In genomic region chr14:31957211-31957638, GRCm38 (mm10) we compare ENCODE assay signal across 16 mouse cellular contexts.
DNase-seq lines count a peak whose midpoint lies in the region; ATAC-seq lines count a peak whose summit lies in the region.
"Had no signal": no experiment of that assay in that cellular context is flagged by ENCODE, and none has a peak within 500 bp of the region (broad histone marks: within the 10 kb centered on the region; RNA-seq: fewer than 3 reads in every experiment).

No protein-coding gene starts in this region.

- no peaks in the 10 kb centered on the region for H3K27me3 ChIP-seq in kidney, embryonic 14.5 days (ENCODE audit: control insufficient read depth, insufficient read depth, low read length)
- H3K27me3 ChIP-seq: CH12.LX; forebrain, embryonic 13.5 days; heart, embryonic 15.5 days; midbrain, embryonic 13.5 days had no signal

- H3K27ac ChIP-seq in kidney, embryonic 14.5 days (ENCODE audit: low read depth, low read length) = no peak overlapping the region
- H3K27ac ChIP-seq: forebrain, embryonic 13.5 days; heart, embryonic 15.5 days; kidney, postnatal 0 days; midbrain, embryonic 13.5 days had no signal

- DNase-seq in adrenal gland, adult (ENCODE audit: inconsistent age in 2 of 2, low spot score in 1 of 2) = peak; percentile 36 to 72
- no peak for DNase-seq in adrenal gland, postnatal 25 days
- peak; percentile 40 for DNase-seq in kidney, adult 11 months
- DNase-seq in lung, postnatal 36 days = peak; percentile 51
- no peak for DNase-seq in lung, postnatal 14 days
- DNase-seq in kidney, postnatal 25 days = peak; percentile 31 to 67
- no peak for DNase-seq in natural killer cell, adult 2 months (ENCODE audit: low spot score in 2 of 2)
- DNase-seq: cerebellum, adult 9-10 months had no signal

- no peak overlapping the region for H3K9ac ChIP-seq in kidney, embryonic 14.5 days (ENCODE audit: low read depth, low read length)
- H3K9ac ChIP-seq: forebrain, embryonic 13.5 days; heart, embryonic 15.5 days; midbrain, embryonic 13.5 days had no signal

- no peak overlapping the region for H3K4me3 ChIP-seq in kidney, embryonic 14.5 days (ENCODE audit: low read length)
- H3K4me3 ChIP-seq: forebrain, embryonic 13.5 days; heart, embryonic 15.5 days; midbrain, embryonic 13.5 days had no signal

- WGBS in kidney, embryonic 14.5 days = 88% methylated on average over 10 of the region's 10 CpGs

- ATAC-seq in kidney, embryonic 14.5 days (ENCODE audit: low FRiP score, low TSS enrichment) = no peak
- ATAC-seq: forebrain, embryonic 13.5 days; hindbrain, embryonic 16.5 days; midbrain, embryonic 13.5 days had no signal

- no peaks in the 10 kb centered on the region for H3K4me1 ChIP-seq in kidney, embryonic 14.5 days (ENCODE audit: control insufficient read depth, insufficient read depth, low read length)
- H3K4me1 ChIP-seq: forebrain, embryonic 13.5 days; heart, embryonic 15.5 days; midbrain, embryonic 13.5 days had no signal

- no peaks in the 10 kb centered on the region for H3K9me3 ChIP-seq in kidney, embryonic 14.5 days (ENCODE audit: control insufficient read depth, low read length)
- H3K9me3 ChIP-seq: forebrain, embryonic 13.5 days; heart, embryonic 15.5 days; midbrain, embryonic 13.5 days had no signal

- H3K4me2 ChIP-seq in kidney, embryonic 14.5 days (replicated peaks; ENCODE audit: low read depth, low read length) = no peak overlapping the region
- H3K4me2 ChIP-seq: forebrain, embryonic 13.5 days; heart, embryonic 15.5 days; liver, embryonic 11.5 days; midbrain, embryonic 13.5 days had no signal

- H3K36me3 ChIP-seq in kidney, embryonic 14.5 days (ENCODE audit: control insufficient read depth, insufficient read depth, low read length) = no peaks in the 10 kb centered on the region
- H3K36me3 ChIP-seq: heart, embryonic 15.5 days; midbrain, embryonic 13.5 days had no signal

Comparison
In these comparisons a context has a peak if more than half of its experiments do, and no peak if none do; other contexts are left out.
1. DNase-seq: peak in adrenal gland, adult (2 of 2), kidney, adult 11 months (single experiment), lung, postnatal 36 days (single experiment) and kidney, postnatal 25 days (2 of 2); none in adrenal gland, postnatal 25 days (single experiment), lung, postnatal 14 days (single experiment) and natural killer cell, adult 2 months (0 of 2).